Mouse (Mus musculus): Measurements from ENCODE around the gene Sema3f.

The Sema3f gene

DNA sequence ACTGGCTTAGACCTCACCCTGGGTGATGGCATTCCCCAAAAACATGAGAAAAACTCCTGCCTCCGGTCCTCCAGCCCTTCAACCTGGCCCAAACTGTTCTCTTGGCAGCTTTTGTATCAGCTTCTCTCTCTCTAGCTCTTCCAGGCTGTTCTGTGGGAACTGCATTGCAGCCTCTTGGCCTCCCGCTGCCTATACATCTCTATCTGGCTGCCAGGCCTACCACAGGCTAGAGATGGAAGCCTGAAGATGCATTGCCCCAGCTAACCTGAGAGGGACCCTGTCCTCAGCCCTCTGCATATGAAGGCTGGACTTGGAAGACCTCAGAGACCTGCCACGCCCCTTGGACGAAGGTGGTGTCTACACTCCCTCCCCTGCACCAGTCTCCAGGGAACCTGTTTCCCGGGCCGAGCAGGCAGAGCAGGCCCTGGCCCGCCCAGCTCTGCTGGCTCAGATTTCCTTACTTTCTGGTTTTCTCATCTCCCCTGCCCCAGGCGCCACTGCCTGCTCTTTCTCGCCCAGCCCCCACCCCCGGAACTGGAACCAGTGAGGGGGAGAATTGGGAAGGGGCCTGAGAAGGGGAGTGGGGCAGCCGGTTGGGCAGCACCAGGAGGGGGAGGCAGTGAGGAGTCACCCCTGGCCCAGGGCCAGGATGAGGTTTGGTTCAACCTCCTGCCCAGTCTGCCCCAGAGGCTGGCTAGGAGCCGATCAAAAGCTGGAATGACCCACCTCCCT lies 4.1 kb upstream of the Sema3f start:
- peak; percentile 59 for DNase-seq

DNA sequence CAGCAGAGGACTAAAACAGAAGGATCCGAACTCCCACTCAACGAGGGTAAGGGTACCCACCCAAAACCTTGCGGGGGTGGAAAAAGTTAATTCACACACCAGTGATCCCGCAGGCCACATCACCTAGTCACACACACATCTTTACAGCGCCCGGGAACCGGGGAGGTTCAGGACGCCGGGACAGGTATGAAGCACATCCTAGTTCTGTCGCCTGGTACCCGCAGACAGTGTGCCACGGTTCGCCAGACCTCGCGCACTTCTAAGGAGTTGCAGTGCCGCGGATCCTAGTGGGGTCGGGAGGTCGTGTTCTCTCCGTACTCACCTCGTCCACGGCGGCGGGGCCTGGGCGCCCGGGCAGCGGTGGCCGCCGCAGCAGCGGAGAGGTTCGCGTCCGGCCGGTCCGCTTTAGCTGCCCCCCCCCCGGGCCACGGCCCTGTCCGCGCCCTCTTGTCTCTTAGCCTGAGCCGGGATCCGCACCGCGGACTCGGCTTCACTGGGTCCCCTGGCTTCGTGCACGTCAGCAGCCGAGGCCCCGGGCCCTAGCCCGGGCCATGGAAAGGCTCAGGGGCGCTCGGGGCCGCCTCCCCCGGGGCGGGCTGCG lies 1.1 kb downstream of the Sema3f start:
- DNase-seq = no peak

DNA sequence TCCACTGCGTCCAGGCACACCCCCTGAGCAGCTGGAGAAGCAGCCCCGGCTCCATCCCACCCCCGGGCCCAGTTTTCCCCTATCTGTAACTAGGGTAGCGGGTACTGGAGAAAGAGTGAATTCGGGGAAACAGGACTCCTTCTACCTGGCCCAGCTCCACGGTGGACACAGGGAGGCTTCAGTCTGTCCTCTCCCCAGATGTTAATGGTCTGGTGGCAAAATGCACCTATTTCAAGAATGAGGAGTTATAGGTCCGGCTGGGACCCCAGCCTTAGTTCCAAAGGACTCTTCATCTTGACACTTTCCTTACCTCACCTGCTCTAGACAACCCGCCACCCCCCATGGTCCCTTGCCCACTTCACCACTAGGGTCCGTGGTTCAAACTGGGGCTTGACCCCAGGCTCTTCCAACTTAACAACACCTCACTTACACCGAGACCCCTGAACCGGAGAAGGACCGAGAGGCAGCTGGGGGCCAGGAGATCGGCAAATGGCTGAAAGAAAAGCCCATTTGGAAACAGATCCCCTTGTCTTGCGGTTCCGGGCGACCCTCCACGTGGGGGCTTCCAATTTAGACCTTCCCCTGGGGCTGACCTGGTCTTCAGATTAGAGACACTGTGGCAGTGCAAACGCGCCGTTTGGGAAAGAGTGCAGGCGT lies 1.7 kb downstream of the Sema3f start:
- DNase-seq = no peak

DNA sequence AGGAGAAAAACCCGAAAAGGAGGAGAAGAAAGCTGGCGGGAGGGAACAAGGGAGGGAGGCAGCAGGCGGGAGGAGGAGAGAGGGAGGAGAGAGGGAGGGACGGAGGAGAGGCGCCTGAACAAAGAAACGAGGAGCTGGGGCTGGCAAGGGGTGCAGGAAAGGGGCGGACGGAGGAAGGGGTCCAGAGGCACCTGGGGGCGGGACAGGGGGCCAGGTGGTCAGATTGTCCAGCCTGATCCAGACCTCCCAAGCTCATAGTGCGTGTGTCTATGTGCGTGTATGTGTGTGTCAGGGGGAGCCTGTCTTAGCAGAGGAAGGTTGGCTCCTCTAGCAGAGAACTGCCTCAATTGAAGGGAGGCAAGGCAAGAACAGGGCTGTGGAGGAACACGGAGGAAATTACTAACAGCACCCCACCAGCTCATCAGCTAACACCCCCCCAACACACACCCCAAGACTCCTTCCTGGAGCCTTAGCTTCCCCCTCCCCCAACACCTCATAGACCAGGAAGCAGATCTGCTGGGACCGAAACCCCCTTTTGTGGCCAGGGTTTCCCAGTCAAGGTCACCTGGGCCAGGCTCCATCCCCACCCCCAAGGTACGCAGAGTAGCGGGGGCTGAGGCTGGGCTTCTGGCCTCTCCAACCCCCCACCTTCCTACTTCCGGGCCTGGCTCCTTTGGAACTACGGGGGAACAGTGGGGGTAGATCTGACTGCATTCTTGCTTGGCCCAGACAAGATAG lies 2.4 kb downstream of the Sema3f start:
- no peak for DNase-seq

DNA sequence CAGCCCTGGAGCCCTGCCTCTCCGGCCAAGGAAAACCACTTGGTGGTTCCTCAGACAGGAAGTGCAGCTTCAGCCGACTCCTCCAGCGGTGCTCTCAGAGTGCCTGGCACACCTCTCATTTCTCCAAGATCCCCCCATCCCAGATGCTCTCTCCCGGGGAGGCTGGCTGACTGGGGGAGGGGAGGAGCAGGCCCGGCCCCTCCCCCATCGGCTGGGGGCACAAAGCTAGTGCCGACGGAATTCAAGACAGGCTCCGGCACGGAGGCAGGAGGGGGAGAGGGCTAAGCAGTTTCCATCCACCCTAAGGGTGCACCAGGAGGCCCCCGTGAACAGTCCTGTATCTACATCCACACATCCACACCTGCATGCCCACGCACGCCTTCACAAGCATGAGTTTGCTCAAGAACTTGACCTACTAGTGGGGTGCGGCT lies 3.5 kb downstream of the Sema3f start:
- DNase-seq = no peak

DNA sequence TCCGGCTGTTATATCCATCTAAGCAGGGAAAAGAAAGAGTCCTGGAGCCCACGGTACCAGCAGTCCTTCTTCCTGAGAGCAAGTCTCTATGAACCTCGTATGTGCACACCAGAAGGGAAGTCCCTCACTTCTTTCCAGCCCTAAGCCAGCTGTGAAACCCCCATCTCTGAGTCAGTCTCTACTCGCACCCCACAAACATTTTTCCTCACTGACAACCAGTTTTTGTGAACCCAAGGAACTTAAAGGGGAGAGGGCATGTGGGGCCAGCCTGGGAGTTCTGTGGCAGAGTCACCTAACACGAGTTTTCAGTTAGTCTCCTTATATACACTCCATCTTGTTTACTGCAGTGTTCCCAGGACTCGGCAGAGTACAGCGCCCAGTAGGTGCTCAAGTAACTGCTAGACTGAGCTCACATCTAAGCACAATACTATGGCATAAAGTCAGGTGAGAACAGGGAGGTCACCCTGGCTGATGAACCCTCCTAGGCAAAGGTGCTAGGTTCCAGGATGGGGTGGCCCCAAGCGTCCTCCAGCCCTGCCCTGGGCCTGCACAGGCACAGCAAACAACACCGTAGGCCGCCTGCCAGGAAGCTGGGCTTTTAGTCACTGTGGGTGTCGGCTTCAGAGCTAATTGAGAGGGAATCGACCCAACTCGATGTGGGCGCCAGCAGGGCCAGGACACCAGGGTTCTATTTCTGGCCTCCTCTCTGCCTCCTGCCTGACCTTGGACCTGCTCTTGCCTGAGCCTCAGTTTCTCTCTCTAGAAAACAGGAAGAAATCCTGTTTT lies 6.7 kb downstream of the Sema3f start:
- DNase-seq = no peak

DNA sequence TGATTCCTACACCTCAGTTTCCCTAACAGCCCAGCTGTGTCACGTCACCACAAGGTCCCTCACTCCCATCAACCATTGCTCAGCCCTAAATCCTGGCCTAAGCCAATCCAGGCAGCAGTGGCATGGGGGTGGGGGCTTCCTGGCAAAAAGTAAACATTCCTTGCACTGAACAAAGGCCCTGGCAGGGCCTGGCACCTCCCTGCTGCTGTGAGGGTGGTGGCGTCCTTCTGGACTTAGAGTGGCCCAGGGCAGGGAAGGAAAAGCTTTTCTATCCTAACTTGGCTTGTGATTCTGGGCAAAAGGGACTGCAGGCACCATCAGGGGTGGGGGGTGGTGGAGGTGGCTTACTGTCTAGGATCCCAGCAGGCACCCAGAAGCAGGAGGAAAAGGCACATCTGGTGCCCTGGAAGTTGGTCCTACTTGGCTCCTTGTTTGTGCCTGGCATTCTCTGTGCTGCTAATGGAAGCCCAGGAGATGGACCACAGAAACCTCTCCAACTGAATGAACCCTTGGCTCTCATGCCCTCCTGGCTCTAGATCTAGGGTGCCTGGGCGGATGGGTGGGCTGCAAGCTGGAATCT lies 7.6 kb downstream of the Sema3f start:
- DNase-seq = no peak

DNA sequence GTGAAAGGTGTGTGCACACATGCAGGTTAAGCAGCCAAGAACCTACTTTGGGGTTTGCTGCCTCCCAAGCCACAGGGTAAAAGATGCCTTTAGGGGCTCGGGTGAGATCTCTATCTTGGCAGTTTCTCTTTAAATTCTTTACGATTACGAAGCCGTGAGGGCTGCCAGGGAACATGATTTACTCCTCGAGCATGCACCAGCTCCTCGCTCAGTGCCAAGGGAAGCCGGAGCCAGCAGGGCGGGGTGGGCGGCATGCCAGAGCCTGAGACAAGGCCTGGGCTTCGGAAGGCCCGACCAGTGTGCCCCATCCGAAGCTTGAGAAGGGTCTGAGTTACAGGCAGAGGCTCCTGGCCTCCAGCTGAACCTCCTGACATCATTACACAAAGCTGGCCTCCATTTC lies 8.7 kb downstream of the Sema3f start:
- DNase-seq = peak; percentile 64

DNA sequence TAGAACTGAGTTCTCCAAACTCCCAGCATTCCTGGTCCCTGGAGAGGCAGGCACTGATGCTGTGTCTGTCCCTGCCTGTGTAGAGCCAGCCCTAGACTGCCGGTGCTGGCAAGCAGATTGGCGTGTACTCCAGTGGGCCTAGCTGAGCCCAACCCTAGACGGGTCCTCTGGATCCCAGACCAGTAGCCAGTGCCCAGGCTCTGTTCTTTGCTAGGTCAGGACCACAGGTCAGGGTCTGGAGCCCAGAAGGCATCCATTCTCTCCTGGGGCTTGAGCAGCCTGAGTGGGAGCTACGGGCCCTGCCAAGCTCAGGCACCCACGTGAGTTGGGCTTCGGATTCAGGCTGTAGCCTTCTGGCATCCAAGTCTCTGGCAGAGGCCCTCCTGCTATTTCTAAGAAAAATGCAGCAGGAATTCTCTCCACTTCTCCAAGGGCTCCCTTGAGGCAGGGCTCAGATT lies 10.1 kb downstream of the Sema3f start:
- no peak for DNase-seq

DNA sequence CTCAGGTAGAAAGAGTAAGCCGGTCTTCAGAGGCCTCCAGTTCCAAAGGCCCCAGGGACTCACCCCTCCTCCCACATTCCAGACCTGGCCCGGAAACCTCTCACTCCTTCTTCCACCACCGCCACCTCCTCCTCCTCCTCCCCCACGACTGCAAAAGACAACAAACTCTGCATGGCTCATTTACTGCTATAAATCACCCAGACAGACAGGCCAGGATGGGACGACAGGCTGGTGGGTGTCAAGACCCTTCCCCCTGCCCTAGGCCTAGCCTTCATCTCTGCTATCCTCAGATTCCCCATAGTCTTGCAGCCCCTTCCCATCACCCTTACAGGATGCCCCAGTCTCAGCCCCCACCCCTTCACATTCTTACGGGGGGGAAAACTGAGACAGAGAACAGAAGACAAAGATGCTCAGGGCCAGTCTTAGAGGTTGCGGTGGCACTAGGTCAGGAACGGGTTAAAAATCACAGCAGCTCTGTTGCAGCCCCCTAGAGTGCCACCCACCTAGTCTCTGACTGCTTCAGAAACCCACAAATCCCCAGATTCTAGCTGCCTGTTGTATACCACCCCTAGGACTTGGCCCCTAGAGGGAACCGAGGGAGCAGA lies 10.8 kb downstream of the Sema3f start:
- DNase-seq = no peak

DNA sequence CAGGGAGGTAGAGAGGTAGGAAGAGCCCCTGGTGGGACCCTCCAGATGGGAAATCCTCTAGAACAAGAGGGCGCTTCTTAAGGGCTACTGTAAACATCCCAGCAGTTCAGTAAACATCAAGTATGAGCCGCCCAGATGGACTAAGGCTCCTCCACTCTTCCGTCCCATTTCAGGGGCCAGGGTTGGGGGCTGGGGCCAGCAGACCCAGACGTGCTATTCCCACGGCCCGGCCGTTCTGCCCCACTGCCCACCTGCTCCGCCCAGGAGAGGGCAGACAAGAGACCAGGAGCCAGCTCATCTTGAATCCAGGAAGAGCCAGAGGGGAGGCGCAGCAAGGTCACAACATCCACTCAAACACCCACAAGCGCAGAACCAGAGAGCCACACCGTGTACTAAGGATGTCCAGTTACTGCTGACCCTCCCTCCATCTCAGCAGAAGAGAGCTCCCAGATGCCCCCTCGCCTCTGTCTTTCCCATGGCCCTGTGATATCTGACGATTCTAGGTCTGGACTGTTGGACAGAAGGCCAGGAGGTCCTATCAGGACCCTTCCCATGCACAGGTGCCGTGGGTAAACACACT lies 11.6 kb downstream of the Sema3f start:
- DNase-seq = no peak

DNA sequence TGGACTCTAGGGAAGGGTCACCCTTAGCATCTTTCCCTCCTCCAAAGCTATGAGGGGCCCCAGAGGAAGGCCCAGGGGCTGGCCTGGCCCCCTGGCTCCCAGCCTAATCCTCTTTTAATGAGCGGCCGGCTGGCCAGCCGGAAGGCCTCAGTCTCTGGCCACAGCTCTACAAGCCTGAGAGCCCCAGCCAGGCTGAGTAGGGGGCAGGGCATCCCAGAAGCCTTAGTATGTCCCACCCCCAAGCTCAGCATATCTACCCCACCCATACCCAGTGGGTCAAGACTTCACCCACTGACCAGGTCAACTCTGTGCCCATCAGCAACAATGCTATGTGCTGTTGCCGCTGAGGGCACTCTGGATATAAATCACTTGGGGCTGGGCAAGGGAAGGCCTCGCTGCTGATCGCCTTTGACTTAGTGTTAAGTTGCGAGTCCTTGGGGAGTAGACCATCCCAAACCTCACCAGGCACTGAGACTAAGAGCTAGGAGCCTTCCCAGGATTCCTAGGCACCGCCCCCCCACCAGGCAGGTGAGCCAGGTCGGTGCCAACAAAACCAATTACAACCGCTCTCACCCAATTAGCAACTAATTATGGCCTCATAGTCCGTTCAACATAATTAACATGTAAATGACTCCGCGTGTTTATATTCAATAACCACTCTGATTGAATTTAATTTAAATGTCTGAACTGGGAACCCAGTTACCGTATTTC lies 12.3 kb downstream of the Sema3f start:
- DNase-seq = no peak

DNA sequence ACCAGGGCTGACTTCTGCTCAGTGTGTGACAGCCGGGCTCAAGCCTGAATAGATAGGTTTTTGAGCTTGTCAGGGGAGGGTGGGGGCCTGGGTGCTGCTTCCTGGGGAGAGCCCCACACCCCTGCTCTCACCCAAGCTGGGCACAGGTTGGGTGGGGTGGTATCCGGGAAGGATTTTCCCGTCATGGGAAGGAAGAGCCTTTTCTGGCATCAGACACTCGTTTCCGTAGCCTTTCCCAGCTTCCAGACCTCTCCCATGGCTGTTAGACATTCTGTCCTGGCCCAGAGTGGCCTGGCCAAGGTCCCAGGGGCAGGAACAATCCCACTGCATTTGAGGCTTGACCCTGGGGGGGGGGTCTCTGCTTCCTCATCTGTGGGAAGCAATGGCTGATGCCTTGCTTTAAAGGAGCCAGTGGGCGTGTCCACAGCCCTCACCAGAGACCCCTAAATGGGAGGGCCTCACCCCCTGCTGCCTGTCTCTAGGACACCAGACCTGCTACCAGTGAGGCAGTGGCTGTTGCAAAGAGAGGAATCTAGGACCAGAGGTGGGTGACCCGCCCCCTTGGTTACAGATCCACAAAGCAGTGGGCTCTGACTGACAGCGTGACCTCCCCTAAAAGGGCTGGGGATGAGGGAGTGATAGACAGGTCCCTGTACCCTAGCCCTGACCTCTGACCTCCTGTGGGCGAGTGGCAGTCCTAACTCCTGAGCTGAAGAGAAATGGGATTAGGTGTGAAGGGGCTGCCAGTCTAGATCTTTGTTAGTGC lies 13.2 kb downstream of the Sema3f start:
- DNase-seq = peak; percentile 46

DNA sequence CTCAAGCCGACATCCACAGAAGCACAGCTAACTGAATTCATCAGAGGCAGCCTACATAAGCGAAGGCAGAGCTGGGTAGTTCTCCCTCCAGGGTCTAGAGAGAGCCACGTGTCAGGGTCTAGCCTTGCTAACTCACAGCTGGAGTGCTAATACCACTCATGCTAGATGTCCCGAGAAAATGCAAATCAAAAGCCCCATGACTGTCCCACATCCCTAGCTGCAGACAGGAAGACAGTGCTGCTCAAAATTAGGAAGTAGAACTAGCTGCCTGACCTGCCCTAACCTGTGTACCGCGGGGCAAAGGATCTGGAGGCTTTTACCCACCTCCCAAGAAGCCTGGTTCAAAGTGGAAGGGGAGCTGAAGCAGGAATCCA lies 14.2 kb downstream of the Sema3f start:
- no peak for DNase-seq

DNA sequence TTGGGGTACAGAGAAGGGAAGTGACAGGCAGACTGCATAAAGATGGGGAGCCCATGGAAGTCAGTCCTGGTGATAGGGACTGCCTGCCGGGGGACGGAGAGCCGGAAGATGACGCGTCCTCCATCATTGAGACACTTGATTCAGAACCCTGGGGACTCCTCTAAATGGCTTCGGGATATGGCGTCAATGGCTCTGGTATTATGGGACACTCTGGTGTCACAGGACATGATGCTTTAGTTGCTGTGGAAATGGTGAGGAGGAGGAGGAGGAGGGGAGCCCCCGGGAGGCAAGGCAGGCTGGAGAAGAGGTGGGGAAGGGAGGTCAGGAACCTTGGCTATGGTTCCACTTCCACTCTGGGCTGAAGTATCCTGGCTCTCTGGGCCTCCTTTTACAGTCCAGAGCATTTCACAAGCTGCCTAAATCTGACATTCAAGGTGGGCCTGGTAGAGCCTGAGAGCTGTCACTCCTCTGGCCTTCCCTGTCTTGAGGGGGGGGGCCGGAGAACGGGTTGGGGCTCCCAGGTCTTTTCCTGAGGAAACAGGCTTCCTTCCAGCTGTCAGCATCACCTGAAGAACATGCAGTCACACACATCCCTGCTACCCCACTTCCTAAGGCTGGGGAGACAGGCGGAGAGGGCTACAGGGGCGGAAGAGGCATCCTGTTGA lies 14.7 kb downstream of the Sema3f start:
- DNase-seq = peak; percentile 54

DNA sequence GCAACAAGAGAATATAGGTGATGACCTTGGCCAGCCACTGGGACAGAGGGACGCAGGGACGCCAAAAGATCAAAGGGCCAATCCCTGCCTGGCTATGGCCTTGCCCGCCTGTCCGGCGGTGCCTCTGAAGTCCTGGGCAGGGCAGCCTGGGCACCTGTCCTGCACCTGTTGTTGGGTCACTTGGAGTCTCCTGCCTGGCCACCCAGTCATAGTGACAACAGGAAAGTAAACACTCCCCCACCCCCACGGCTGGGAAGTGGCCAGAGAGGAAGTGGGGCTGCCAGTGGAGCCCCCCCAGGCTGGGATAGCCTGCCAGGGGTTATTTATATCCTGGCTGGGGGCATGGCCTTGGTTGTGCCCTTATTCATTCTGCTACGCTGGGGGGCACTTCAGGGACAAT lies 15.6 kb downstream of the Sema3f start:
- DNase-seq = no peak

DNA sequence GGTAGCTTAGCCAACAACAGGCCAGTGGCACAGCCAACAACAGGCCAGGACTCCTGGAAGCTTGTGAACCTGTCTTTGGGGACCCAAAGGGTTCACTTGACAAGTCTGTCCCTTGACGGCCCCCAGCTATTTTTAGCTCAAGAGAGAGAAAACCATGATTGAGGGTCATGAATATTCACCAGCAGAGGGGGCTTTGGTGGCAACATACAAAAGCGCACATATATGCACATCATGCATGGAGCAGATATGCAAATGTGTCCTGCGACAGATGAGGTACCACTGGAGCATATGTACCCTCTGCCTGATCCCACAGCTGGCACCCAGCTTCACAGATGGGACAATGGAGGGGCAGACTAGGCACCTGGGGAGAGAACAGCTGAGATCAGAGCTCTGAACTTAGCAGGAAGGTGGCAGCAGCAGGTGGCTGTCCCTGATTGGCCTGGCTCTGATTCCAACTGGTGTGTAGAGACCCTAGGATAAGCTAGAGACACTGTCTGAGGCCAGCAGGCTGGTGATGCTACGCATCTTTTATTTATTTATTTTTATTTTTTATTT lies 16.8 kb downstream of the Sema3f start:
- DNase-seq = no peak

DNA sequence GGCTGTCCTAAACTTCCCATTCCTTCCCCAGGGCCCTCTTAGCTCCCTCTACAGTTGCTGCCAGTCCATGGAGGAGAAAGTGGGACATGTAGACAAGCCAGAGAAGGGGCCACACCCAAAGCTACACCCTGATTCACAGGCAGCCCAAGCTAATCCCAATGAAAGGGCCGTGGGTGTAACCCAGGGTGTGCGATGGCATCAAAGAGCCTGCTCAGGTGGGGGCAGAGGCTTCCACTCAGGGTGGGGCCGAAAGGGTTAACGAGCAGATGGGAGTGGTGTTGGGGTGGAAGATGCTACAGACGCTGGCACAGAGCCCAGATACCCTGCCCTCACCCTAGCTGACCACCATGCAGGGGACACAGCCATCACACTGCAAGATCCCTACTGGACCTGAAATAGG lies 17.5 kb downstream of the Sema3f start:
- DNase-seq = no peak

DNA sequence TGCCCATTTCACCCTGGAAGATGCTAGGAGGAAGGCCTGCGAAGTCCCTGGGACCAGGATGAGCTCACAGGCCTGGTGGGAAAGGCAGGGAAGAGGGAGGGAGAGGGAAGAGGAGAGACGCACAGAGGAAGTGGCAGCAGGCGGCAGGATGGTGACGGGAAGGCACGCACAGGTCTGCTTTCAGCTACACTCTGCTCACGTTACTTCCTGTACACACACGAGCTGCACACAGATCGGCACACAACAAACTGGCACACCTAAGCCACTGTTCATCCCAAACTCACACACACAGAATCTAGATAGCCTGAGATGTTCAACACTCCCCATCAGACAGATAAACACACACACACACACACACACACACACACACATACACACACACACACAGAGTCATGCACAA lies 19.9 kb downstream of the Sema3f start:
- DNase-seq = no peak

All from kidney, adult 9 months (tissue).